Mouse (Mus musculus) cerebellum, adult 11 months (tissue): ENCODE data around the gene Rpgrip1l.

Source experiments
- DNase-seq: peaks from one replicate; pipeline ENCODE4 v3.0.0; 2022

The Rpgrip1l gene

DNA sequence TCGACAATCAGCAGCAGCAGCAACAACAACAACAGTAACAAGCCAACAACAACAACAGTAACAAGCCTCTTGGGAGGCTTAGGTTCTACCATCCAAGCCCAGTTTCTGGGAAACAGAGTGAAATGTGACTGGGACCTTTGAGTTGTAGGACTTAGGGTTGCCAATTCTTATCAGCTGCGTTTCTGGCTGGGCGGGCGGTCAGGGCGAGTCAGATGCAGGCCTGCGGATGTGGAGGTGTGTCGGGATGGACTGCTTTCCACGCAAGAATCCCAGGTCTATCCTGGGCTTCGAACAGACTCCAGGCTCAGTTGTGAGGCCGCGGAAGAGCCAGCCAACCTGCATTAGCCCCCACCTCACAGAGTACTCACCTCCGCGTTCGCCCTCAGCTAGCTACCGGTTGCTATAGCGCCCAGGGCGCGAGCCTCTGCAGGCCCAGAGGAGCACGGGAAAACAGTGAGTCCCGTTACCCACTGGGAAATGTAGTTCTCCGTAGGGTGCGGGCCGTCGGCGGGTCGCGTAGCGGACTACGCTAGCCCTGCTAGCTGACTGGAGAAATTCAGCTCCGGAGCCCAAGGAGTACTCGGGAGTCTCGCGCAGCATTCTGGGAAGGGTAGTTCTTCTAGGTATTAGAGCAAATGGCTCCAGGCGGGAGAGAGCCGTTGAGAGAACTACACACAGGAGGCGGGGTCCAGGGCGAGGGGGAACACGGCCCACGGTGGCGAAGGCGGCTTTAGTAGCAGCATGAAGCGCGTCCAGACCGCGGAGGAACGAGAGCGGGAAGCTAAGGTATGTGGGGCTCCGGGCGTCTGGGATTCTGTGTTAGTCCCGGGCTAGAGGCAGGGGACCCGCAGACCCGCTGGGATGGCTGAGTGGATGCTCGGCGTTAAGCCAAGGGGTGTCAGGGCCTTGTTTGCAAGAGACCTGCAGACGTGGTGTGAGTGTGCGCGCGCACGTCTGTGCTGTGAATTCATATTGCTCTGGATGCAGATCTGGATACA lies at the start of gene Rpgrip1l, which contains the start of gene Fto:
Gene Rpgrip1l (minus strand): TSS at position 428 of the 998 bp plus-strand sequence.
Gene Fto (plus strand): TSS at position 691 of the 998 bp plus-strand sequence.
- peak; percentile 96 for DNase-seq

DNA sequence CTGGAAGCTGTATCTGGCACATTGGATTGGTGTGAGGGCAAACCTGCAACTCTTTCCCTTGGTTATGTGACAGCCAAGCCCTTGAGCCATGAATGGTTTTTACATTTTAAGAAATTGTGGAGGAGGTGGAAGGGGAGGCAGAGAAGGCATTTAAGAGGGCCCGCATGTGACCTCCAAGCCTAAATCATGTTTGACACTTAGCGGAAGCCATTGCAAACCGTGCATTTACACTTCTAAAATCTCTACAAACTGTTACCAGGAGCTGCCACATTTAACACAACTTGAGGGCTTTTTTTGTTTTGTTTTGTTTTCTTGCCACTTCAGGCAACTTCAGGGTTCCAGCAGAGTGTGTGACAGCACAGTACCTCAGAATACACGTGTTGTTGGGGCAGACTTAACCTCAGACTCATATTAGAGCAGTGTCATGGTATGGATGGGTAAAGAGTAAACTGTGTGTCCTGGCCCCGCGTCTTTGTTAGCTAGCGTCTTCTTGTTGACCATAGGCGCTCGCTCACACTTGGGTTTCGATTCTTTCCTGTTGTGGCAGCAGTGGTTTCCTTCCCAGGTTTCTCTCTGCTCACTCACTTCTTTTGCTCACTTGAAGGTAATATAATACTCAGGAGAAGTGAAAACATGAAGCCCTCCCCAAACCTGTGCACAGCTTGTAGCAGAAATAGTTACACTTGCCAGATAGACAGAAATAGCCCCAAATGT lies 47.7 kb upstream of the Rpgrip1l start:
- no peak for DNase-seq

DNA sequence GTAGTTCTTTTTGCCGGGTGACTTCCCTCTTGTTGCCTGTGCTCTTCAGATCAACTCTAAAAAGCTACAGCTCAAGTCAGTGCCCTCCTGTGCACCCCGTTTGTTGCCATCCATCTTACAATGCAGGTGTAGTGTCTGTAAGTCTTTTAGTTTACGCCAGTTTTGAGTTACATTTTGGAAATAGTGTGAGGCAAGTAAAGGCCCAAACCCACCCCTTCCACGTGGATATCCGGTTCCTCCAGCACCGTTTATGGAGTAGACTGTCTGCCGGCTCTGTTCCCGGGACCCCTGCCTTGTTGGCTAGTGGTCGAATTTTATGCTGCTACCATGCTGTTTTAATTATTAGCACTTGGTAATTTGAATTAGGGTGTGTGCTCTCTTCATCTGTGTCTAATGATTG lies 46.4 kb upstream of the Rpgrip1l start:
- no peak for DNase-seq

DNA sequence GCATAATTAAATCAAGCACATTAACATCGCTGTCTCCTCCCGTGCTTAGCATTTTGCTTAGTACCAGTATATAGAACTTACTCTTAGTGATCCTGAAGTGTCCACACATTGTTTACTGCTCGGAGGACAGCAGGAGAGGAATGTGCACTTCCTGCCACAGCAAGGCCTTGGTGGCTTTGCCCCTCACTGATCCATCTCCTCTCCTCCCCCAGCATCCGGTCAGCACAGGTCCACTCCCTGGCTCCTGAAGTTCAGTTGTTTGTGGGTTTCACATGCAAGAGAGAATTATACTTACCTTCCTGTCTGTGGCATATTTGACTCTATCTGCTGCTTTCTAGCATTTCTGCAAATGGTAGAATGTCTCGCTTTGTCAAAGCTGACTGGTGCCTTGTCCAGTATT lies 45.0 kb upstream of the Rpgrip1l start:
- no peak for DNase-seq

DNA sequence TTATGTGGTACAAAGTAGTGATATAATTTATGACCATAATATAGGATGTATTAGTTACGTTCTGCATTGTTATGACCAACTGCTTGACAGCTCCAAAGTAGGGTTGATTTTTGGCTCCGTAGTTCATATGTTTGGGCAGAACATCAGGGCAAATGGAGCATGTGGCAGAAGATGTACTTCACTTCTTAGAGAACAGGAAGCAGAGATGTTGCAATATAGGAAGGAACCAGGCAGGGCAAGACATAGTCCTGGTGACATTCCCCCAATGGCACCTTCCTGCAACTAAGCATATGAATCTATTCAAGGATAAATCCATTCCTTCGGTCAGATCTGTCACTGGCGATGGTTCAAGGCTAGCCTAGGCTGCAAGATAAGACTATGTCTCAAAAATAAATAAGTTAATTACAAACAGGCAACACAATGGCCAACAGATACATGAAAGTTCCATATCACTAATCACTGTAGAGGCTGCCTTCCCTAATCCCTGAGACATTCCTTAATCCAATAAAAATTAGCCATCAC lies 44.5 kb upstream of the Rpgrip1l start:
- DNase-seq = no peak

DNA sequence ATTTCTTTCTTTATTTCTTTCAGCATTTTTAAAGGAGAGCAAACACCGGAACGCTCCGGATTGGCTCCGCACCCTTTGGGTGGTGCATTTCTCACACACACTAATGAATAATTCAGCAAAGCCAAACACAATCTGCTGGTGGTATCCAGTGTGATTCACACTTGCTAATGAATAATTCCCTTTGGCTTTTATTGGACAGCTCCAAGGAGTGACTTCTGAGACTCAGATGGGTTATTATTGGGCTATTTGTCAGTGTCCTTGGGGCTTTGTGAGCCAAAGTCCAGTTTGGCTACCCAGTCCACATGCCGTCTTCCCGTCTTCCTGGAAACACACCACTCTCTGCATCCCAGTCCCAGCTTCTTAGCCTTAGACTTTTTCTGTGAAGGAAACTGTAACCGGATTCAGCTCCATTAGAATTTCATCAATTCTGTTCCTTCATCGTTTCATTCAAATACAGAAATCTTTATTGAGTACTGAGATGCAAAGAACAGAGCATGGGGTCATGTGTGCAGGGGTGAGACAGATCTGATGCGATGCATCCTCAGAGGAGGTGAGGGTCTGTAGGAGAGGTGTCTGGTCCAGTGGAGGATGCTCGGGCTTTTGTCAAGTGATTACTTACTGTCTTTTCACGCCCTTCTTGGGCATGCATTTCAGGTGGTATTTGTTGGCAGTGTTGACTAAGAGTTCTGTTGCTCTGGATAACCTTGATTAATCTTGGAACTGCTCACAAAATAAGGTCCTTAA lies 43.1 kb upstream of the Rpgrip1l start:
- DNase-seq = no peak

DNA sequence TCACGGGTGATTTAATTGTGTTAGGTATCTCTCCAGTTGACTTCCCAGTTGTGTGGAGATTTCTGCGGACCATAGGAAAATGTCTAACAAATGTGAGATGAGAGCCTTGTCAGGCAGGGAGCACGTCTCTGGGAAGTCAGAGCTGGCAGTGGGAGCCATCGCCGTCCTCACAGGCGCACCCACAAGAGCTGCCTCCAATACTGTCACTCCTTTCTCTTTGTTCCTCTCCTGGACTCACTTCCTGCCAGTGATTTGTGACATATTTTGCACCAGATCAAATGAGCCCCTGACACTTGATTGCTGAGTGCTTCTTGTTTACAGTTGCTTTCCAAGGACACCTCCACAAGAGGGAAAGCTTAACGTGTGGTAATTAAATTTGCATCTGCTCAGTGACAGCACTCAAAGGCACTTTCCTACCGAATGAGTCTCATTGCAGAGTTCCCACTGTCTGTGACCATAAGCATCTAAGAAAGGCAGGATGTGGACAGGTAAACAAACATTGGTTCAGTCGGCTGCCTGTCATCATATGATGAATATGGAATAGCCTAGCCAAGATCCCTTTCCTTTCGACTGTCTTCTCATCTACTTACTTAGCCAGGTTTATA lies 42.3 kb upstream of the Rpgrip1l start:
- no peak for DNase-seq

DNA sequence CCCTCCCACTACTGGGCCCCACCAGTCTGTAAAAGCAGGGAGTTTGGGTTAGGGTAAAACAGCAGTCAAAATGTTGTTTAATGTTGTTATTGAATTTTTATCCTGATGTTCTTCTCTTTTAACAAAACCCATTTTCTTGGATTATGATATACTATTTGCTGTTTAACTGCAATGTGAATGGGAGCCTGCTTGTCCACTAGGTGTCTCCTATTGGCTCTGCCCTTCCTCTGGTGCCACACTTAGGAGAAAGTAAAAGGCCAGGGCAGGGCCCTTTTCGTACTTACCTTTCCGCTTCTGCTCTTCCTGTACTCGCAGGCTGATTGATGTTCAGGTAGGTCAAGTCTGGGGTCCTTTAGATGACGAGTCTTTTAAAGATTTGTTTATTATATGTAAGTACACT lies 40.8 kb upstream of the Rpgrip1l start:
- no peak for DNase-seq

DNA sequence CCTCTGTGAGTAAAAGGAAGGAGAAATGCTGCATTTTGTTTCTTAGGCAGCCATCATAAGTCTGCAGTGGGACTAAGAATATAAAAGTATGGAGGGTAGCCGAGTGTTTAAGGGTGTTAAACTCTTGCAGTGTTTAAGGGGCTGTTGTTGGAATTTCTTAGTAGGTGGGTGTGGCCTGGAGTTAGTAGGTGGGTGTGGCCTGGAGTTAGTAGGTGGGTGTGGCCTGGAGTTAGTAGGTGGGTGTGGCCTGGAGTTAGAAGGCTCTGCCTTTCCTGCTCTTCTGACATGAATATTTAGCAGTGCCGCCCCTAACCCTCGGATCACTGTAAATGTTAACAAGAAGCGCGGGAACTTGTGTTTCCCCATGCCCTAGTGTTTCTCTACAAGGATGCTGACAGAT lies 40.0 kb upstream of the Rpgrip1l start:
- DNase-seq = no peak

DNA sequence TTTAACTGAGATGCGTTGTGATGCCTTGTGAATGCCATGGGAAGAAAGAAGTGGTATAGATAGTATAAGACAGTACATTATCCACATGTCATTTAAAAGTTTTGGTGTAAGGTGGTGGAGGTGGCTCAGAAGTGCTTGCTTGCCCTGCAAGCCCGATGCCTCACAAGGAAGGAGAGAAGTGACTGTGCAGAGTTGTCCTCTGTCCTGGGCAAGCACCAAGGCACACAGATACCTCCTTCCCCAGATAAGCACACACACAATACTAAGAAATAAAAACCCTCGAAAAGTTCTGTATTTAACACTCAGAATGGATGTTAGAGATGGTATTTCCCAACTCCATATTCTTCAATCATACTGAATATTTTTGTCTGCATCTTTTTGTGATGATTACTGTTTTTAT lies 39.5 kb upstream of the Rpgrip1l start:
- no peak for DNase-seq

DNA sequence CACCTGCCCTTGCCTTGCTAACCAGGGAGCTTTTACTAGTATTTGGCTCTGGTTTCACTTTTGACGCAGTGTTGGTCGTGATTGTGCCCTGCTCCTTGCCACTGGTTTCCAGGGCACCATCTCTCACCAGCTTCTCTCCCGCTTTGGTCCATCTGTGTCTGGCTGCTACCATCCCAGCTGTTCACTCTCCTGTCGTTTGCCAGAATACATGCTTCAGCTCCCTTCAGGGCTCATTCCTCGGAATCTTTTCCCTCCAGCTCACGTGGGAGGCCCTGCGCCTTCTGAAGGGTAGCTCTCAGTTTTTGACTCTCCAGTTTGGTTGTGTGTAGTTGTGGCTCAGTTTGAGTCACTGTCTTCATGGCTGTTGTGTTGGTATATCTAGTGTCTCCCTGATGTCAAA lies 37.6 kb upstream of the Rpgrip1l start:
- DNase-seq = no peak

DNA sequence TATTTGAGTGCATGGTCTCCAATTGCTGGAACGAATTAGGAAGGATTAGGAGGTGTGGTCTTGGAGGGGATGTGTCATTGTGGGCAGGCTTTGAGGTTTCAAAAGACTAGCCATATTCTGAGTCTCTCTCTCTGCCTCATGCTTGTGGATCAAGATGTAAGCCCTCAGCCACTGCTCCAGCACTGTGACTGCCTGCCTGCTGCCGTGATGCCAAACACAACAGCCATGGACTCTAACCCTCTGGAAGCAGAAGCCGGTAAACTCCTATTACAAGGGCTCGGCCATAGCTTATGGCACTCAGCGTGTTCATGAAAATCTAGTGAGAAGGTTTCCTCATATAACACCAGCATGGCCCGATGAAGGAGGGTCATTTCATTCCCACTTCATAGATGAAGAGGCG lies 36.8 kb upstream of the Rpgrip1l start:
- DNase-seq = no peak

DNA sequence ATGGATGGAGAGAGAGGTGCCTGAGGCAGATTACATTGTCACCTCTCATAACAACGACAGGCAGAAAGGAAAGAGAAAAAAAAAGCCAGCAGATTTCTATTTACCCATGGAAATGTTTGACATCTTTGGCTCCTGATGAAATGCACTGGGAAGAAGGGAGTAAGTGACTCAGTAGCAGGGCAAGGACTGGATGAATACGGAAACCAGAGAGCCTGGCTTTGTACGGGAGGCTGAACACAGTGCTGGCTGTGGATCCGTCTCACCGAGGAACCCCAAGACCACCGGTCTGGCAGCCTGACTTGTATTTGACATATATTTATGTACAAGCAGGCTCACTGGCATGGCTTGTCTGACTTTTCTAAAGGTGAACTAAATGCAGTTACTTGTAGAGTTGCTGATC lies 34.5 kb upstream of the Rpgrip1l start:
- DNase-seq = no peak

DNA sequence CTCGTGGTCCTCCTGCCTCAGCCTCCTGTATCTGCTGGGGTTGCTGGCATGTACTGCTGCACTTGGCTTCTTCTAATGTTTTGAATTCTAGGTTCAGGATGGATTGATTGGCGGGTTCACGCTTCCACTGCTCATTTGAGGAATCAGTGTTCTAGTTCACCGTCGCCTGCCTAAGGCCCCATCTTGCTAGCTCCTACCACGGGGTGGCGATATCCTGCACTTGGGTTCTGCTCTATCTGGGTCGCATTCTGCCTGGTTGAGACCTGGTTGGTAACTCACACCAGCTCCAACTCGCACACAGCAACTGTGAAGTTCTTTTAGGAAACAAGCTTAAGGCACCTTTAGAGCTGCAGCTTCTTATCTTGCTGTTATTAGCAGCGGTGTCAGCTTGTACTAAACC lies 34.1 kb upstream of the Rpgrip1l start:
- DNase-seq = no peak

DNA sequence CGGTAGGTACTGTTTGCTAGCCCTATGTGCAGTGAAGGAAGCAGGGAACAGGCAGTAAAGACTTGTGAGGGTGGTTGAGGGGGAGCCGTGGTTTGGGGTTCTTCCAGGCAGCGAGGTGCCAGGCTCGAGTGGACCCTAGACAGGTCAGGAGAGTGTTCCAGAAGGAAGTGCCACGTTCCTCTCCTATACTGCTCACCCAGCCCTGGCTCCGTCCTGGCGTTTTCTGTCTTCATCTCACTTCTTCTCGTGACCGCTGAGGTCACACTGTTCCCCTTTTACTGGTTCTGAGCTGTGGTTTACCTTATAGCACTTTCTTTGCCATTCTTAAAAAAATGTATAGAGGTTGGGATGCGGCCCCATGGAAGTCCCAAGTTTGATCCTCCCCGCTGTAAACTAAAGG lies 31.6 kb upstream of the Rpgrip1l start:
- no peak for DNase-seq

DNA sequence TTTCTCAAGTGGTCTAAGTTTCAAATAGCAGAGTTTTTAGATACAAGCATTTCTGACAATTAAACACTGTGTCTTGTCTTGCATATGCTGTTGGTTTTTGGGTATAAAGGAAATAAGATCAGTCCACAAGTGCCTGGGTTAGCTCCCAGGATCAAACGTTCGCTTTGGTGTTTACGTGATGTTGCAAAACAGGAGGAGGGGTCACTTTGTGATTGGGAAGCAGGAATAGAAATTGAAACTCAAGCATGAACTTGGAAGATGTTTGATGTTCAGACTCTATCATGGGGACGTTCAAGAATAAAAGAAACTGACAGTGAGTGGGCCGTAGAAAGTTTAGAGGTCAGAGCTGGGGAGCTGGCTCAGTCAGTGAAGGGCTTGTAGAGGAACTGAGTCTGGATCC lies 29.7 kb upstream of the Rpgrip1l start:
- no peak for DNase-seq

DNA sequence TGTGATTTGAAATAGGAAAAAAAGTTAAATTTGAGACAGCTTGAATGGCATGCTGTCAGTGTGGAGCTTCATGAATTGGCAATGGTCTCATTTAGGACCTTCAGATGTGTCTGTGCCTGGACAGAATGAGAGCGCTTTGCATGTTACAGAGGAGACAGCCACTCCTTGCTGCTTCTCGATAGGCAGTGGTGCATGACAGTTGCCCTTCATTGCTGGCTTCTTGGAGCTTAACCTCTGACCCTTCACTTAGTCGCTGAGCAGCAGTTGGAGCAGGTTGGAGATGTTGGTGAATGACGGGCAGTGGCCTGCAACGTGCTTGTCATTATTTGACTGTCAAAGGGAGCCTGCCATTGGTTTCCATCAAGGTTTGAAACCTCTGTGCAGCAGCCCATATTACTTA lies 29.1 kb upstream of the Rpgrip1l start:
- DNase-seq = no peak

DNA sequence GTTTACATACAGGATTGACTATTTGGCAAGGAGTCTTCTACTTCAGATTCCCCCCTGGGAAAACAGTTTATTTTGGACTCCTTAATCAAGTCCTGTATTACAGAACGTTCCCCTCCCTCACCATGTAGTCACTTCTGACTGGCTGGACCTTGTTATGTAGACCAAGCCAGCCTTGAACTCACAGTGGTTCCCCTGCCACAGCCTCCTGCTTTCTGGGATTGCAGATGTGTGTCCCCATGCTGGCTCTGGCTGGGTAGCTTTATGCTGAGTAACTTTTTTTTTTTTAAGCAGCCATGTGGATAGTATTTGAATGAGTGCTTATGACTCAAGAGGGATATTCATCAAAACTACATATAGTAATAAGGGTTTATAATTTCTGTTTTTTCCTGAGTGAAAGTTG lies 27.7 kb upstream of the Rpgrip1l start:
- no peak for DNase-seq

DNA sequence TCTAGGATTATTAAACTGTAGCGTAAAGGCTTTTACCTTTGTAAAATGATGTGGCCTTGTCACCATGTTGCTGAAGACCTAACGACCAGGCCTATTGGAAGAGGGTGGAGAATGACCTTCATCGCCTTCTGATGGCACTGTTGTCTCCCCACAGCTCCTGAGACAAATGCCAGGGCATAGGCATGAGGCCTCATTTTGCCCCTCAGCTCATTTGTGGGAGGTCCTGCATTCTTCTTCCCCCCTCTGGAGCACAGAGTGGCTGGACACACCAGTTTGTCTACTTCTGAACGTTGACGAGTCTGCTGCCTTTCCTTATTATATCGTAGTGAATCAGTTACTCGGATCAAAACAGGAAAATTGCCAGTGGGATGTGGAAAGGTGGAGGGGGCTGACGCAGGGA lies 26.6 kb upstream of the Rpgrip1l start:
- no peak for DNase-seq

DNA sequence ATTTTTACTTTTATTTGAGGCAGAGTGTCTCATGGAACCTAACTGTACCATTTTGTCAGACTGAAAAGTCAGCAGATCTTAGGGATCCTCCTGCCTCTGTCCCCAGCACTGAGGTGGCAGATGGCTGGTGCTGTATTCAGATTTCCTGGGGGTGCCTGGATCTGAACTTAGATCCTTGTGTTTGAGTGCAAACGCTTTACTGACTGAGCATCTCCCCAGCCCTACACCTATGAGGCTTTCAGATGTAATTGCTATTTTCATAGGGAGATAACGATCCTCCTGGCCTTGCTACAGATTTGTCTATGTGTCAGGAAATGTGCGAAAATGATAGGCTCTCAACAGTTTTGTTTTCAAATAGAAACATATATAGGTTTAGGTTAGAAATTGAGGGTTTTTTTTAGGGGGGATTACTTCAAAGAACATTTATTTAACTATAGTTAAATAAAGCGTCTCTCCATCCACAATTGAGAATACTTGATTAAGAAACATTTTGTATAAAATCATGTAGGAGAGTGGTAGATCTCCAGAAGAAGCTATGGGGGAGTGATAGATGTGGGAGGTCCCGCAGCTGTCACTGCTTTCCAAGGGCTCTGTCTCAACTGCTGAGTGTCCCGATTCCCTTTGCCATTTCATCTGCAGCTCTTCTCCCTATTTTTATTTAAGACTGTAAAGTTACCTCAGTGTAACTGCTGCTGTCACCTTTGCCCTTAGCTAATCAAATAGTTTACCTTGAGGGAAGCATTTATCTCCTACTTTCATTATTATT lies 25.5 kb upstream of the Rpgrip1l start:
- no peak for DNase-seq

DNA sequence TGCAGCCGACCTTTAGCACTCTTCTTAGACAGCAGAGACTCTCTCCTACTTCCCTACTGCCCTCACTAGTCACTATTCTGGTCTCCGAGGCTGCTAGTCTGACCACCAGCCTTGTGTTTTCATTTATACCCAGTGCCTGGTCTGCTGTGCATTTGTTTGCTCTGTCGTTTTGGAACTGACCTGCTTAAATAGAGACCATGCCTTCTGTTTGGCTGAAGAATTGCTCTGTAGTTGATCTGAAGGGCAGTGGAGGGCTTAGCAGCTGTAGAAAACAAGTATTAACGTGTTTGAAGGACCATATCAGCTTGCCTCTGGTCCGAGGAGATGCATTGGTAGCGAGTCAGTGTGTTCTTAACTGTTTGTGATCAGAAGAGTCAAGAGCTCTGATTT lies 16.4 kb upstream of the Rpgrip1l start:
- DNase-seq = no peak

DNA sequence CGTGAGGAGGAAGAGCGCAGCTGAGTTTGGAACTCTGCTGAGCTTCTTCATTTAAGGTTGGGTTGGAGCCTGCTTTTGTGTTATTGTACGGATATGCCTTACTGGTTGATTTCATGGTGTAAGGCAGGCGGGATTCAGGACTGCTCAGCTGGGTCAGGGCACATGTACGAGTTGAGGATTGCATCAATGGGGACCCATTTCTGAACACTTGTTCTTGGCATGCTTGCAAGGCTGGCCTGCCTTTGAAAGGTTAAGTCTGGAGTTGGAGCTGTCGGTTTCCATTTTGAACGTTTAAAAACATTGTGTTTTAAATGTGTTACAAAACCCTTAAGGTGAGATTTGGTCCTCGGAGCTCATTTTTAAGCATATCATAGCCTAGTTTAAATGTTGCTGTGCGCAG lies 16.0 kb upstream of the Rpgrip1l start:
- DNase-seq = no peak
